Mouse (Mus musculus): ENCODE results near the gene Prm2.
A peak's percentile ranks its signal among the peaks of the same experiment; 100 is the strongest.

Prm2 gene

GRCm38 (mm10) chr16:10796034-10796433 lies at the start of gene Prm2:
Gene Prm2 (minus strand): TSS chr16:10796134.
- no peak for DNase-seq (ENCODE audit: low read depth, low spot score)

DNA sequence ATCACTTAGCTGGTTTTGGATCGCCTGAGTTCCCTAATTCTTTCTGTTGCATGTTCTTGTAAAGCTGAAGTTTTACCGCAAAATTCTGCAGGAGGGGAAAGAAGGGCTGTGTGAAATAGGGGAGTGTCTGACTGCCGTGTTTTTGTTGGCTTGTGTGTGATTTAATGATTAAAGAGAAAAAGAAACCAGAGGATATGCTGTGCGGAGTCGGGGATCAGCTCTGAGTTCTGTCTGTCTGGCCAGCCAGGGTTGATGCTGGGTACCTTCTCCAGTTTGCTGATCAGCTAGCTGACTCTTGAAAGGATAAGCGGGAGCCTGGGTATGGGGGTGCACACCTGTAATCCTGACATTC lies 48.4 kb upstream of the Prm2 start:
- no peak for DNase-seq (ENCODE audit: low read depth, low spot score)

- no peak for DNase-seq (ENCODE audit: low read depth, low spot score)
Observed at GRCm38 (mm10) chr16:10843486-10844318, 47.8 kb upstream of the Prm2 start.

DNA sequence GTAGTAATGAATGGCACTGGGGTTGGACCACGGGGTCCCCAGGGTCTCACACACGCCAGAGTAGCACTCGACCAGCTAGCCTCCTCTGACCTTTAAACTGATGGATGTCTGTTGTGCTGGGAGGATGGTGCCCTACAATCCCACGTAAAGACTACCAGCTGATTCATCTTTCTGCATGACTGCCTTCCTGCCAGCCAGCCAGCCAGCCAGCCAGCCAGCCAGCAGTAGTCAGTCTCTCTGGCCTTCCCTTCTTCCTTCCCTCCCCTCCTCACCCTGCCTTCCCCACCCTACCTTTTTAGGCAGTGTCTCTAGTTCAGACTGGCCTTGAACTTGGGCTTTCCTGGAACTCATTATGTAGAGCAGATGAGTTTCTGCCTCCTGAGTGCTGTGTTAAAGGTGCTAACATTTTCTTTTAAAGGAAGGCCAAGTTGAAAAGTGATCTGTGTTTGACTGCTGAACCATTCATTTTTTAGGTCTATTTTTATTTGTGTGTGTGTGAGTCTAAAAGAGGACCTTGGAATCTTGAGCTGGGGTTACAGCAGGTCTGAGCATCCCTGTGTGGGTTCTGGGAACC lies 46.4 kb upstream of the Prm2 start:
- no peak for DNase-seq (ENCODE audit: low read depth, low spot score)

DNA sequence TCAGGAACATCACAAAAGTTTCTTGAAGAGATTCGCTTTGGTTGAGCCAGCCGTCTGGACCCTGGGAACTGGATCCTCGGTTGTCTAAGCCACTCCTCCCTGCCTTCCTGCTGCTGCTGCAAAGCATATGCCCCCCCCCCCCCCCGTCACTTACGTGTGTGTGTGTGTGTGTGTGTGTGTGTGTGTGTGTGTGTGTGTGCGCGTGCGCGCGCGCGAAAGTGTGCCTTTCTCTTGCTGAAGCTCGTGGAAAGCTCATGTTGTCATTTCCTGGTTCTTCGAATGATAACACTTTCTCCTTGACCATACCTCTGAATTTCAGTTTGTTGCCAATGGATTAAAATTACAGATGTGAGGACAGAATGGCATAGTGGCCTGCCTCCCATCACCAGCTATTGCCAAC lies 44.1 kb upstream of the Prm2 start:
- DNase-seq (ENCODE audit: low read depth, low spot score) = no peak

- DNase-seq (ENCODE audit: low read depth, low spot score) = peak; percentile 27
Observed at GRCm38 (mm10) chr16:10838487-10839245, 42.7 kb upstream of the Prm2 start.

DNA sequence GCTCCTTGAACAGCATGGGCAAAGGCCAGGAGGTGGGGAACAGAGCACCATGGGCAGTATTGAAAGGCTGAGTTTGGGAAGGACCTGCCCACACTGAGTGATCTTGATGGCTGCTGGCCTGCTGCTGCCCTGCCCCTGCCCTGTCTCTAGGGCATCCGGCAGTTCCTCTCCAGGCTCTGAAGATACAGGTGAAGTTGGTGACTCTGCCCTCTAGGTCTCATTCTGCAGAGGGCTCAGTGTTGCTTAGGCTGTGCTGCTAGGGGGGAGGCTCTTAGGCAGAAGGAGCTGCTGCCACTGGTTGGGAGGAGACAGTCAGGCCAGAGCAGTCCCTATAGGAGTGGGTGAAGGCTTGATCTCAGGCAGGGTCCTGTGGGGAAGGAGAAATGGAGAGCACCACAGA lies 42.0 kb upstream of the Prm2 start:
- DNase-seq (ENCODE audit: low read depth, low spot score) = no peak

DNA sequence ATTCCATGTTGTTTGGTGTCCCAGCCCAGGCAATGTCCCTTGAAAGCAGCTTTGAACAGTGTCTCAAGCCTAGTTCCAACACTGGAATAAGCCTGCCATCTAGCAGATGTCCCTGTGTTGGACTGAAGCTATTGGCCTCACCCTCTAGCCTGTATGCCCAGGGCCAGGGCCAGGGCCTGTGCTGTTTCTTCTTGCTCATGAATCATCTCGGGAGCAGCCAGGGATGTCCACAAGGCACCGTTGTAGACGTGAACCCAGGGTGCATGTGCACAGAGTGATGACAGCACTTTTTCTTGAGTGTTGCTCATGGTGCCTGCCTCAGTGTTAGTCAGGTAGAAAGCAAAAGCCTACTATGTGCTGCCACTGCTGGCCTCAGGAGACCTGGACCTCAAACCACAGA lies 41.3 kb upstream of the Prm2 start:
- DNase-seq (ENCODE audit: low read depth, low spot score) = no peak

DNA sequence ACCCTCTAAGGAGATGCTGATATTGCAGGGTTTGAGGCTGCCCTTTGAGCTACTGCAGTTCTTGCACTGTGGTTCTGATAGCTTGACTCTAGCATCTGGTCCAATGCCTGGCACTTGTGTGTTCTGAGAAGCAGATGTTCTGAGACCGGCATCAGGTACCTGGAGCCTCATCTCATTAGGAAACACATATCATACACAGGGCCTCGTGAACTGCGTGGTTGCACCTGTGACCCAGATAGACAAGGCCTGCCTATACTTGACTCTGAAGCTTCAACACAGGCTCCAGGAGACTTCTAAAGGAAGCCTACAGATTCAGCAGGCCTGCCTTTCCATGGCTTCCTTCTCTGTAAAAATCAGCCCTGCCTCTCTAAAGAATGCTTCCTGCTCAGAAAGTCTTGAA lies 40.5 kb upstream of the Prm2 start:
- DNase-seq (ENCODE audit: low read depth, low spot score) = no peak

DNA sequence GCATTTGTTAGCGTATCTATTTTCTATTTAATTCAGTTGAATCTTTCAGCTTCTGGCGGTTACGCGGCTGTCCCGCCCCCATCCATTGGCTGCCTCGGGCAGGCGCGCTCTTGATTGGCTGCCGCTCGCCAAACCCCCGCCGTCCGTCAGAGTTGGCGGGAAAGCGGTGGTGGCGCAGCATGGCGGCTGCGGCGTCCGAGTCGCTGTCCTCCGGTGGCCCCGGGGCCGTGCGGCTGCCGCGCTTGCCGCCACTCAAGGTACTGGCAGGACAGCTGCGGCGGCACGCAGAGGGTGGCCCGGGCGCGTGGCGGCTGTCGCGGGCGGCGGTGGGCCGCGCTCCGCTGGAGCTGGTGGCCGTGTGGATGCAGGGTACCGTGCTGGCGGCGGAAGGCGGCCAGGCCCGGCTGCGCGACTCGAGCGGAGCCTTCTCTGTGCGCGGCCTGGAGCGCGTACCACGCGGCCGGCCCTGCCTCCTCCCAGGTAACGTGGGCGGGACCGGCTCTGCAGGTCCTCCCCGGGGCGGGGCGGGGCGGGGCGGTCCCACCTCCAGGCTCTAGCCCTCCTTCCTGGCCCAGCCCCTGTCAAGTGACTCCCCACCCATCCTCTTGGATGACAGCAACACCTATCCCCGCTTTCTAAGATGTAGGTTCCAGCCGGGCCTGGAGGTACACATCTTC lies 39.1 kb upstream of the Prm2 start, which contains the start of gene Rmi2:
Rmi2 (plus strand) TSS at position 149 of the 677 bp plus-strand sequence.
- DNase-seq (ENCODE audit: low read depth, low spot score) = peak; percentile 88

GRCm38 (mm10) chr16:10834542-10834910 lies 38.6 kb upstream of the Prm2 start:
- no peak for DNase-seq (ENCODE audit: low read depth, low spot score)

GRCm38 (mm10) chr16:10828461-10828805 lies 32.5 kb upstream of the Prm2 start:
- DNase-seq (ENCODE audit: low read depth, low spot score) = no peak

DNA sequence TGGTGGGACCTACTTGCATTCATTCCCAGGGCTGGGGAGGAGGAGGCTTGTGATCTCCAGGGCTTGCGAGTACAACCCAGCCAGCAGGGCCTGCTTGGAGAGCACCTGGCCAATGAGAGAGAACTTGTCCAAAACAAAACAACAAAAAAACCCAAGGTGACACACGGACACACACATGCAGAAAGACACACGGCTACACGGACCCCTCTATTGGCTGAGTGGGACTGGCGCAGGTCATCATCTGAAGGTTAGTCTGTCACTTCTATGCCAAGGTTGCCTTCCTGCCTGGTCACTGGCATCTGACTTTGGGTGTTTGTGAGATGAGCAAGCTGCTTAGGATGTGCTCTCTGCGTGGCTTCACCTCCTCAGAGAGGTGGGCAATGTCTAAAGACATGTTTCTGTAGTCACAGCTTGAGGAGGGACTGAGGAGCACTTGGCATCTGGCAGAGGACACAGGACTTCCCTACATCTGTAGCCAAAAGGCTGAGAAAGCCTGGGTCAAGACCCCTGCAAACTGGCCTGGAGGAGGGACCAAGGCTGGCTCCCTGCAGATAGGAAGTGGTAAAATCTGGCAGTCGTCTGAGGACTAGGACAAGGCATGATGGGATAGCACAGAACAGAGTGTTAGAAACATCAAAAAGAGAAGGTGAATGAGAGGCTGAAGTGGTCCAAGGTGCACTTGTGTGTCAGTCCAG lies 32.0 kb upstream of the Prm2 start:
- no peak for DNase-seq (ENCODE audit: low read depth, low spot score)

DNA sequence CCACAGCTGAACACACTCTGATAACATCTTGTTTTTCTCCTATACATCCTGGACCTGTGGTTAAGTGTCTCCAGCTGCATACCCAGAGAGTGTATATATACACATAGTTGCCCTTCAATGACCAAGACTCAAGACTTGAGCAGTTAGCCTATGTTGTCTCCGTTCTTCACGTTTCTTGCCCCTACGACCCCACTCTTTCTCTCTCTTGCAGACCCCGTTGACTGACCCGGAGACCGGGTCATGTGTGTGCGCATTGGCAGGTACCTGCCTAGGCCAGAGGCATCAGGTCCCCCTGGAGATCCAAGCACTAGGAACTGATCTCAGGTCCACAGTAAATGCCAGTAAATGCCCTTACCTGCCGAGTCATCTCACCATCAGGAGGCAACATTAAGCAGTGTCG lies 31.3 kb upstream of the Prm2 start:
- DNase-seq (ENCODE audit: low read depth, low spot score) = no peak

DNA sequence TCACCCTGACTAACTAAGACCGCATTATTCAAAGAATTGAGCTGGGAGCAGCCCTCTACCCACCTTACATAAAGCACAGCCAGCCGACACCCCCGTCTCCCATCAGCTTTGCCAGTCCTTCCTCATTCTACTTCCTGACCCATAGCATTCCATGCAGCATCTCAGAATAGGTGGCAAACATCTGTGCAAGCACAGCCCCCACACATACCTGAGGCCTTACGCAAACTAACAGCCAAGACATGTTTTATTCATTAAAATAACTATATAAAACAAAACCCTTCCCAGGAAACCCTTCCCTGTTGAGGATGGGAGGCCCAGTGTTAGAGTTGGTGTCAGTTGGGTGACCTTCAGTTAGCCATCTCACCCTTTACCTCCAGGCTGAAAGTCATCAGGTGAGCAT lies 29.9 kb upstream of the Prm2 start:
- no peak for DNase-seq (ENCODE audit: low read depth, low spot score)

DNA sequence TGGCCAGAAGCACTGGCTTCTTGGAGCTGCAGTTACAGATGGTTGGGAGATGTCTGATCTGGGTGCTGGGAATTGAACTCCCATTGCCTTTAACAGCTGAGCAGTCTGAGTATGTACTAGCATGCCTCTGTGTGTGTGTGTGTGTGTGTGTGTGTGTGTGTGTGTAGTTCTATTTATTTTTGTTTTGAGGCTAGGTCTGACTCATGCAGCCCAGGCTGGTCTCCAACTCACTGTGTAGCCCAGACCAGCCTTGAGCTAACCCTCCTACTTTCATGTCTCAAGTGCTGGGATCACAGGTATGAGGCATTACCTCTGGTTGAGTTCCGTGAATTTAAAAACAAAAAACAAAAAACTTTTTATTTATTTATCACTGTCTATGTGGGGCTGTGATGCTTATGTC lies 28.6 kb upstream of the Prm2 start:
- no peak for DNase-seq (ENCODE audit: low read depth, low spot score)

GRCm38 (mm10) chr16:10821387-10821786 lies 25.5 kb upstream of the Prm2 start:
- DNase-seq (ENCODE audit: low read depth, low spot score) = no peak

- DNase-seq (ENCODE audit: low read depth, low spot score) = no peak
Observed at GRCm38 (mm10) chr16:10819966-10820365, 24.0 kb upstream of the Prm2 start.

DNA sequence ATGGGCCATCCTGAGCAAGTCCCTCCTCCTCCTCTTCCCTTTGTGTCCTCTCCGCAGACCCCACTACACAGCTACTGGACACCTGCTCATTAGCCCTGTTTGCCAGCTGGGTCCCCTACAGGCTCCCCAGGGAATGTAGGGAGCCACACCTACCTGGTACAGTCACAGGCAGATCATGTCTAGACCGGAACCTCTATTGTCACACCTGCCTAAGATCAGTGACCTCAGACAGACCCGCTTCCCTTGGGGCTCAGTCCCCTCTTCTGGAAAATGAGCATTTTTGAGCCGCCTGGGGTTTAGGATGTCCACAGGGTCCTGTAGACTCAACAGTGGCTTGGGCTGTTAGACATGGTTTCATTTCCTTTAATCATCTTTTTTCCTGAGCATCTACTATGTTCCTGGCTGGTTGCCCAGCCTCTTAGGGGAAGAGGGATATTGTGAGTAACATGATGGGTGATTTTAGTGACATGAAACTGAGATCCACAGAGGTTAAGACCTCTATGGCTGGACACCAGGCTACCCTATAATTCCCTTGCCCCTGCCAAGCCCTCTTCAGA lies 22.7 kb upstream of the Prm2 start:
- no peak for DNase-seq (ENCODE audit: low read depth, low spot score)

GRCm38 (mm10) chr16:10814864-10815263 lies 18.9 kb upstream of the Prm2 start:
- DNase-seq (ENCODE audit: low read depth, low spot score) = no peak

GRCm38 (mm10) chr16:10813726-10814125 lies 17.8 kb upstream of the Prm2 start:
- DNase-seq (ENCODE audit: low read depth, low spot score) = no peak

Measured in mesoderm, embryonic 11.5 days (tissue).